Mouse (Mus musculus) liver, embryonic 12.5 days (tissue): ENCODE measurements at regions not wholly inside any gene's neighbourhood (a gene's known extent, or its start where the extent isn't known, plus 50 kb on each side); places are given as distances from the start of the nearest gene placed in this dataset.

Experiments
- ATAC-seq: fragments of 200-750 bp; cut with Nextera tagmentation; 2 replicates; pipeline ENCODE4 v1.8.0; 2017; ENCODE audit warnings: moderate number of reproducible peaks, mild to moderate bottlenecking, moderate library complexity
- H3K27ac ChIP-seq: fragments of 300-500 bp; sonication (generic); 2 replicates; pipeline ENCODE4 v1.5.1; 2016; ENCODE audit warnings: mild to moderate bottlenecking
- H3K27me3 ChIP-seq: fragments of 300-500 bp; sonication (generic); replicated peaks from 2 replicates; pipeline ENCODE4 v1.6.1; 2016; ENCODE audit warnings: mild to moderate bottlenecking, moderate library complexity
- H3K36me3 ChIP-seq: fragments of 300-500 bp; sonication (generic); 2 replicates; pipeline ENCODE4 v1.6.1; 2016; ENCODE audit warnings: mild to moderate bottlenecking, moderate library complexity
- H3K4me1 ChIP-seq: fragments of 300-500 bp; sonication (generic); 2 replicates; pipeline ENCODE4 v1.6.1; 2016
- H3K4me2 ChIP-seq: fragments of 300-500 bp; sonication (generic); 2 replicates; pipeline ENCODE4 v1.6.1; 2016; ENCODE audit warnings: mild to moderate bottlenecking, moderate library complexity
- H3K4me3 ChIP-seq: fragments of 300-500 bp; sonication (generic); 2 replicates; pipeline ENCODE4 v1.5.1; 2016; ENCODE audit warnings: mild to moderate bottlenecking, moderate library complexity
- H3K9ac ChIP-seq: fragments of 300-500 bp; sonication (generic); 2 replicates; pipeline ENCODE4 v1.6.1; 2016; ENCODE audit warnings: mild to moderate bottlenecking, moderate library complexity
- H3K9me3 ChIP-seq: fragments of 300-500 bp; sonication (generic); replicated peaks from 2 replicates; pipeline ENCODE4 v1.6.1; 2016; ENCODE audit warnings: mild to moderate bottlenecking, moderate library complexity
- WGBS: fragments of 180-500 bp; shearing (Covaris S2); methylation state at CpG from one replicate; pipeline ENCODE4 v1.1.7; 2016; ENCODE audit not compliant: insufficient replicate concordance; 5-methylcytosine and 5-hydroxymethylcytosine counted together

- H3K4me2 ChIP-seq, result no peak overlapping the region
- H3K4me3 ChIP-seq, result no peak overlapping the region
- H3K27me3 ChIP-seq, result no peaks in the 10 kb centered on the region
- no peaks in the 10 kb centered on the region for H3K9me3 ChIP-seq
- no peaks in the 10 kb centered on the region for H3K4me1 ChIP-seq
- no peak for ATAC-seq
- H3K27ac ChIP-seq, result no peak overlapping the region
- 60% methylated on average over 10 of the region's 10 CpGs for WGBS
- no peaks in the 10 kb centered on the region for H3K36me3 ChIP-seq
- no peak overlapping the region for H3K9ac ChIP-seq
Measured at GRCm38 (mm10) chr14:28714598-28714997, 210.0 kb downstream of the Wnt5a start.

GRCm38 (mm10) chr14:28720545-28720944 lies 216.0 kb downstream of the Wnt5a start:
- no peak for ATAC-seq
- WGBS, result 71% methylated on average over 3 of the region's 3 CpGs
- Histone ChIP-seq H3K4me3 (no peak overlapping the region), H3K9ac (no peak overlapping the region), H3K4me2 (no peak overlapping the region), H3K36me3 (no peaks in the 10 kb centered on the region), H3K9me3 (no peaks in the 10 kb centered on the region), H3K4me1 (no peaks in the 10 kb centered on the region), H3K27ac (no peak overlapping the region), H3K27me3 (no peaks in the 10 kb centered on the region)

GRCm38 (mm10) chr14:28725666-28726065 lies 221.1 kb downstream of the Wnt5a start:
- no peaks in the 10 kb centered on the region for H3K9me3 ChIP-seq
- no peak overlapping the region for H3K27ac ChIP-seq
- H3K9ac ChIP-seq, result no peak overlapping the region
- H3K4me3 ChIP-seq, result no peak overlapping the region
- no peaks in the 10 kb centered on the region for H3K4me1 ChIP-seq
- no peaks in the 10 kb centered on the region for H3K36me3 ChIP-seq
- 58% methylated on average over 4 of the region's 4 CpGs for WGBS
- ATAC-seq, result no peak
- no peaks in the 10 kb centered on the region for H3K27me3 ChIP-seq
- H3K4me2 ChIP-seq, result no peak overlapping the region

GRCm38 (mm10) chr14:28733496-28733895 lies 228.9 kb downstream of the Wnt5a start:
- Histone ChIP-seq H3K4me1 (no peaks in the 10 kb centered on the region), H3K9ac (no peak overlapping the region), H3K4me3 (no peak overlapping the region), H3K36me3 (no peaks in the 10 kb centered on the region), H3K4me2 (no peak overlapping the region), H3K27ac (no peak overlapping the region), H3K9me3 (no peaks in the 10 kb centered on the region), H3K27me3 (no peaks in the 10 kb centered on the region)
- 48% methylated on average over 5 of the region's 5 CpGs for WGBS
- no peak for ATAC-seq

GRCm38 (mm10) chr14:28735446-28735845 lies 230.9 kb downstream of the Wnt5a start:
- H3K36me3 ChIP-seq, result no peaks in the 10 kb centered on the region
- no peak overlapping the region for H3K4me3 ChIP-seq
- no peaks in the 10 kb centered on the region for H3K27me3 ChIP-seq
- H3K27ac ChIP-seq, result no peak overlapping the region
- no peak overlapping the region for H3K9ac ChIP-seq
- WGBS, result 77% methylated on average over 5 of the region's 5 CpGs
- H3K4me2 ChIP-seq, result no peak overlapping the region
- no peaks in the 10 kb centered on the region for H3K4me1 ChIP-seq
- H3K9me3 ChIP-seq, result no peaks in the 10 kb centered on the region
- ATAC-seq, result no peak

GRCm38 (mm10) chr14:28740076-28740475 lies 235.5 kb downstream of the Wnt5a start:
- Histone ChIP-seq H3K9ac (no peak overlapping the region), H3K9me3 (no peaks in the 10 kb centered on the region), H3K4me2 (no peak overlapping the region), H3K4me3 (no peak overlapping the region), H3K36me3 (no peaks in the 10 kb centered on the region), H3K4me1 (no peaks in the 10 kb centered on the region), H3K27ac (no peak overlapping the region), H3K27me3 (no peaks in the 10 kb centered on the region)
- WGBS, result 73% methylated on average over 1 of the region's 1 CpGs
- ATAC-seq, result no peak

- ATAC-seq, result no peak
- no peaks in the 10 kb centered on the region for H3K4me1 ChIP-seq
- H3K4me3 ChIP-seq, result no peak overlapping the region
- H3K9ac ChIP-seq, result no peak overlapping the region
- H3K9me3 ChIP-seq, result no peaks in the 10 kb centered on the region
- no peak overlapping the region for H3K27ac ChIP-seq
- H3K4me2 ChIP-seq, result no peak overlapping the region
- no peaks in the 10 kb centered on the region for H3K36me3 ChIP-seq
- WGBS, result 62% methylated on average over 2 of the region's 2 CpGs
- no peaks in the 10 kb centered on the region for H3K27me3 ChIP-seq
Measured at GRCm38 (mm10) chr14:28741418-28741817, 236.9 kb downstream of the Wnt5a start.

GRCm38 (mm10) chr14:28743673-28744072 lies 239.1 kb downstream of the Wnt5a start:
- H3K36me3 ChIP-seq, result no peaks in the 10 kb centered on the region
- 62% methylated on average over 4 of the region's 4 CpGs for WGBS
- H3K9ac ChIP-seq, result no peak overlapping the region
- no peak overlapping the region for H3K4me3 ChIP-seq
- H3K4me1 ChIP-seq, result no peaks in the 10 kb centered on the region
- ATAC-seq, result no peak
- no peak overlapping the region for H3K4me2 ChIP-seq
- no peaks in the 10 kb centered on the region for H3K9me3 ChIP-seq
- H3K27me3 ChIP-seq, result no peaks in the 10 kb centered on the region
- H3K27ac ChIP-seq, result no peak overlapping the region

- H3K36me3 ChIP-seq, result no peaks in the 10 kb centered on the region
- WGBS, result 62% methylated on average over 1 of the region's 1 CpGs
- H3K4me1 ChIP-seq, result no peaks in the 10 kb centered on the region
- H3K9ac ChIP-seq, result no peak overlapping the region
- no peak overlapping the region for H3K4me3 ChIP-seq
- no peaks in the 10 kb centered on the region for H3K9me3 ChIP-seq
- H3K27me3 ChIP-seq, result no peaks in the 10 kb centered on the region
- no peak for ATAC-seq
- no peak overlapping the region for H3K27ac ChIP-seq
- H3K4me2 ChIP-seq, result no peak overlapping the region
Measured at GRCm38 (mm10) chr14:28750301-28750700, 245.8 kb downstream of the Wnt5a start.

- H3K9me3 ChIP-seq, result no peaks in the 10 kb centered on the region
- no peak for ATAC-seq
- H3K9ac ChIP-seq, result no peak overlapping the region
- H3K4me3 ChIP-seq, result no peak overlapping the region
- no peak overlapping the region for H3K27ac ChIP-seq
- no peaks in the 10 kb centered on the region for H3K36me3 ChIP-seq
- H3K27me3 ChIP-seq, result no peaks in the 10 kb centered on the region
- WGBS, result 54% methylated on average over 1 of the region's 1 CpGs
- no peak overlapping the region for H3K4me2 ChIP-seq
- no peaks in the 10 kb centered on the region for H3K4me1 ChIP-seq
Measured at GRCm38 (mm10) chr14:28765201-28765600, 252.8 kb upstream of the Lrtm1 start.

- H3K4me2 ChIP-seq, result no peak overlapping the region
Measured at GRCm38 (mm10) chr14:28773068-28773467, 244.9 kb upstream of the Lrtm1 start.

GRCm38 (mm10) chr14:28775686-28776085 lies 242.3 kb upstream of the Lrtm1 start:
- Histone ChIP-seq H3K9ac (no peak overlapping the region), H3K4me2 (no peak overlapping the region), H3K27ac (no peak overlapping the region), H3K4me3 (no peak overlapping the region), H3K27me3 (no peaks in the 10 kb centered on the region), H3K9me3 (no peaks in the 10 kb centered on the region), H3K36me3 (no peaks in the 10 kb centered on the region), H3K4me1 (no peaks in the 10 kb centered on the region)
- ATAC-seq, result no peak
- WGBS, result 71% methylated on average over 1 of the region's 1 CpGs

More at GRCm38 (mm10) chr14:28773068-28773467, 244.9 kb upstream of the Lrtm1 start:
- Histone ChIP-seq H3K27ac (no peak overlapping the region), H3K9ac (no peak overlapping the region), H3K4me1 (no peaks in the 10 kb centered on the region), H3K36me3 (no peaks in the 10 kb centered on the region), H3K4me3 (no peak overlapping the region), H3K27me3 (no peaks in the 10 kb centered on the region), H3K9me3 (no peaks in the 10 kb centered on the region)
- no peak for ATAC-seq
- WGBS, result 76% methylated on average over 11 of the region's 11 CpGs

GRCm38 (mm10) chr14:28777791-28778190 lies 240.2 kb upstream of the Lrtm1 start:
- no peak for ATAC-seq
- no peak overlapping the region for H3K9ac ChIP-seq

More at GRCm38 (mm10) chr14:28777791-28778190, 240.2 kb upstream of the Lrtm1 start:
- H3K4me1 ChIP-seq, result no peaks in the 10 kb centered on the region
- no peak overlapping the region for H3K4me2 ChIP-seq
- H3K9me3 ChIP-seq, result no peaks in the 10 kb centered on the region
- no peak overlapping the region for H3K4me3 ChIP-seq
- H3K36me3 ChIP-seq, result no peaks in the 10 kb centered on the region
- no peaks in the 10 kb centered on the region for H3K27me3 ChIP-seq
- no peak overlapping the region for H3K27ac ChIP-seq
- WGBS, result 80% methylated on average over 8 of the region's 8 CpGs
